Mouse (Mus musculus) frontal cortex, postnatal 25 days (tissue): ENCODE measurements at regions not wholly inside any gene's neighbourhood (a gene's known extent, or its start where the extent isn't known, plus 50 kb on each side); places are given as distances from the start of the nearest gene placed in this dataset.

Experiments
- DNase-seq, 2 experiments: peaks; one replicate each; pipeline ENCODE4 v3.0.0; 2022; ENCODE audit warnings: low spot score in 2 of 2

DNA sequence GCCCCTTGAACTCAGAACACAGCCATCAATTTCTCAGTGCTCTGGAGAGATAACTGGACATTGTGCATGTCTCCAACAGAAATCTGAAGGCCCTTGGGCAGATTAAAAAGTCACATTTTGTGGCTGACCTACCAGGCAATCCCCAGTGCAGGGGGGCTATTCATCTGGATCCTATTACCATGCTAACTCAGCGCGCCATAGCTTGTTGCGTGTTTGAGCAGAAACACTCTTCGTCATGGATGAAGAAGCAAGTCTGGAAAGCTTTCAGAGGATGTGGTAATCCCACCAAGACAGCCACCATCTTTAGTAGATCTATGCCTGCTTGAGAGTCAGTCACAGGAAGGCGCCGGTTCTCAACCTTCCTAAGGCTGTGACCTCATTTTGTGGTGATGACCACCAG lies 243.9 kb downstream of the Sipa1l2 start:
- DNase-seq = no peak

DNA sequence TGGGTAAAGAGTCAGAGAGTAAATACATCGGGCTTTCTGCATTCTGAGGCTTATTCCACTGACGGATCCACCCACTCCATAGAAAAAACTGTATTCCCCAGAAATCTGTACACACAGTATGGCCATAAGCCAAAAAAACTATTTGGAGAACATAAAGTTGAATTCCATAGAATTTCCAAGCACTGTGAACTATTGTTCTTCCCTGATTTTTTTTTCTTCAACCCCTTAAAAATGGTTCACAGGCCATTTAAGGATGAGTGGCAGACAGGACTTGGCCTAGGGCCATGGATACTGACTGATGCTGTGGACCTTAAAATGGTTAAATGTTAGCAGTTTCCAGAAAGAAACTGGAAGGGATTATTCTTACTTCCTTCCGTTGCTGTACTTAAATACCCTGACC lies 247.0 kb downstream of the Sipa1l2 start:
- DNase-seq = no peak

DNA sequence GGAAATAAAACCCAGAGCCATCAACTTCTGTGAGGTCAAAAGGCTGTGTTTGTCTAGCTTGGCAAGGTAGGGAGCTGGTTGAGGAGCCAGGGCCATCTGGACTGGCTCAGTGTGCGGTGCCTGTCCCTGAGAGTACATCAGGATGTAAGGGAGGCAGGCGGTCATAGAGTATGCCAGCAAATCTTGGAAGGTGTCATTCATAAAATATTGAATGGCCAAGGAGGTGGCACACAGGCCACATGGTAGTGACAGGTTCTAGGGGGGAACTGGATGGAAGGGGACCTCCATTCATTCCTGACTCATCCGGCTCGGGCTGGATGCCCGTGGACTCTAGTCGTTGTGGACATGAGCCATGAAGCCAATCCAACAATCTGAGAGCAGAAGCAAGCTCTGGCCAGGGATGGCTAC lies 252.0 kb downstream of the Sipa1l2 start:
- no peak for DNase-seq

DNA sequence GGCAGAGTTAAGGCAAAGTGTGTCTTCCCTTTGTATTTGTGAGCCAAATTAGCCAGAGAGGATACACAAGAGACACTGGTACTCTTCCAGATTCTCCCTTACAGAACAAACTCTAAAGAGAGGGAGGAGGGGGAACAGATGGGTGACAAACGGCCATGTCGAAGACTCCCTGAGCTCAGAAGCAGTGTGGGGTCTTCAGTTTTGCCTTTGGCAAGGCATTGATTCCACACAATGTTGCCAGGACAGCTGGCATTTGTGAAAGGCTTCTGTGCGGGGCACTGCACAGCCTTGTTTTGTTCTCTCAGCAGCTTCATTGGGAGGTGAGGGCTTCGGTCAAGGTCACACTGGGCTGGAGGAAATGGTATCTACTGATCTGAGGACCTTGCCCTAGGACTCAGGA lies 253.9 kb downstream of the Sipa1l2 start:
- DNase-seq = no peak

DNA sequence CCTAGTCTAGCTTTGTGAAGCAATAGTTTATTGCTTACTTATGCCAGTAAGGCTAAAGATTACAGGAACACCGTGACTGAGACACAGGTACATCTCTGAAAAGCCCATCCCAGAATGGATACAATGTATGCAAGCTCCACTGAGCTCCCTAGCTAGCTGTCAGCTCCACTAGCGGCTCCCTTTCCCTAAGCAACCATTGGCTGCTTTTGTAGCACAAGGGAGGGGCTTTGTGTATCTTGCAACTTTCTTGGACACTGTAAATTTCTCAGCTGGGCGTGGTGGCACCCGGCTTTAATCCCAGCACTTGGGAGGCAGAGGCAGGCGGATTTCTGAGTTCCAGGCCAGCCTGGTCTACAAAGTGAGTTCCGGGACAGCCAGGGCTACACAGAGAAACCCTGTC lies 254.6 kb downstream of the Sipa1l2 start:
- no peak for DNase-seq

- DNase-seq = no peak
These were observed 255.2 kb downstream of the Sipa1l2 start for GRCm38 (mm10) chr8:125314221-125314984.

- no peak for DNase-seq
These were observed 257.4 kb downstream of the Disc1 start for GRCm38 (mm10) chr8:125311228-125312053.
